Mouse (Mus musculus): Measurements from ENCODE around the gene Abcd3.

DNA sequence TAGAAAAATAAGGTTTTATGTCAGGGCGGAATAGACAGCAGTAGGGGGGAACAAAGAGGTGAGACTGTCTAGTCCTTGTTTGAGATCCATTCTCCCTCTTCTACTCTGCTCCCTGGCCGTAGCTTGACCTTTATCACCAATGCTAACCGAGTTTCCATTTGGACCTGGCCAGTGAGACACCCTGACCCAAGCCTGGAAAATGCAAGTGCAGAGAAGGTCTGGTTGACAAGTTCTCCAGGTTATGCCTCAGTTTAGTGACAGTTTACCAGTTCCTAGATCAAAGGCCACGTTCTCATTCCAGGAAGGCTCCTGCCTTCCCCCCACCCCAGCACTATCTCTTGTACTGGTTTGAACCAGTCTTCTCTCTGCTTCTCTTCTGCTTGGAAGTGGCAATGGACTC, 19.1 kb upstream of the Abcd3 start:
- TF ChIP-seq CTCF (IDR thresholded peaks at IDR 0.05) (no peak), EP300 (IDR thresholded peaks at IDR 0.05) (no peak)

Measured in lung, postnatal 0 days (tissue).